42 mouse cellular contexts compared by ENCODE assay signal in the genomic region with DNA sequence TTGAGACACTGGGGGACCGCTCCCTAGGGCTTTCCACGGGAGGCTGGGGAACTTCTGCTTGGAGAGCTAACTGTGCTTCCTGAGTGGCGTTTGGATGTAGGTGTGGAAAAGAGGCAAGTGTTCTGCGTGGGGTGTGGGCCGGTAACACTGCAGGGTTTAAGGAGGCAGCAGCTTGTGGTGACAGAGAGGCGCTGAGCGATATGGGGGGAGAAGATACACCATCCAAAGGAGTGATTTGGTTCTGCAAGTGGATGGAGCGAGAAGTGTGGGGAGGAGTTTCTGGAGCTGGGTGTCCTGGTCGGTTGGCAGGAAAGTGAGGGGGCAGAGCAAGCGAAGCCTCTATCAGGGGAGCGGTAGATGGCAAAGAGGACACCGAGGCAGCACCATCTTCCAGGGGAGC. TPM values are rescaled to one million over a fixed set of nuclear protein-coding genes. Genes with fewer than 3 reads are reported as not detected.
DNase-seq lines count a peak whose midpoint lies in the region; ATAC-seq and TF ChIP-seq lines count a peak whose summit lies in the region.
"Had no signal": no experiment of that assay in that cellular context is flagged by ENCODE, and none has a peak within 500 bp of the region (broad histone marks: within the 10 kb centered on the region; RNA-seq: fewer than 3 reads in every experiment).

No protein-coding gene starts in this region.

- H3K4me1 ChIP-seq in liver, postnatal 0 days (ENCODE audit: insufficient read depth), result peaks cover 6% of the 10 kb centered on the region; the same call in 1 of the 2 replicates
- H3K4me1 ChIP-seq: forebrain, embryonic 15.5 days; limb, embryonic 13.5 days; stomach, embryonic 15.5 days had no signal

- no peak overlapping the region for H3K4me2 ChIP-seq in liver, postnatal 0 days (ENCODE audit: low read depth, low read length)
- H3K4me2 ChIP-seq: embryonic facial prominence, embryonic 12.5 days; forebrain, embryonic 15.5 days; heart, embryonic 11.5 days; hindbrain, embryonic 14.5 days; limb, embryonic 13.5 days; liver, embryonic 11.5 days; midbrain, embryonic 13.5 days; stomach, embryonic 15.5 days had no signal

- no peak for TF ChIP-seq EP300 in liver, postnatal 0 days (IDR thresholded peaks at IDR 0.05; ENCODE audit: low read depth)

- H3K27ac ChIP-seq in liver, postnatal 0 days (ENCODE audit: low read depth), result no peak overlapping the region
- H3K27ac ChIP-seq: embryonic facial prominence, embryonic 12.5 days; forebrain, embryonic 10.5 days; forebrain, embryonic 15.5 days; hindbrain, embryonic 14.5 days; limb, embryonic 13.5 days; macrophage; midbrain, embryonic 13.5 days; stomach, embryonic 15.5 days had no signal

- TF ChIP-seq CTCF in liver, postnatal 0 days (IDR thresholded peaks at IDR 0.05; ENCODE audit: low read depth), result no peak

- DNase-seq in frontal cortex, adult 2 months (ENCODE audit: extremely low spot score in 1 of 2, low spot score in 1 of 2), result peak; percentile 36 to 65
- DNase-seq in frontal cortex, postnatal 14 days (ENCODE audit: low spot score in 2 of 2), result no peak
- peak; percentile 39 to 70 for DNase-seq in left cerebral cortex, adult 18-20 months (ENCODE audit: low spot score in 2 of 2)
- DNase-seq in left cerebral cortex, adult 11 months (ENCODE audit: low spot score), result no peak
- DNase-seq in right cerebral cortex, postnatal 25 days, result peak; percentile 43
- no peak for DNase-seq in right cerebral cortex, postnatal 14 days
- no peak for DNase-seq in lung, postnatal 25 days (ENCODE audit: low spot score)
- no peak for DNase-seq in liver, postnatal 0 days
- DNase-seq: adrenal gland, postnatal 10 days; cerebellum, adult 11 months; cerebellum, adult 9-11 months; embryo, embryonic 11 days; gastrocnemius, postnatal 25 days; heart, adult 11 months; heart, postnatal 36 days; kidney, adult 11 months; kidney, postnatal 14 days; thymus, postnatal 14 days had no signal

- no peak overlapping the region for H3K9ac ChIP-seq in liver, postnatal 0 days (replicated peaks)
- H3K9ac ChIP-seq: embryonic facial prominence, embryonic 12.5 days; forebrain, embryonic 15.5 days; hindbrain, embryonic 14.5 days; limb, embryonic 13.5 days; midbrain, embryonic 13.5 days; stomach, embryonic 15.5 days had no signal

- 0 out of 2 replicates have a peak, but pooled peaks cover 10% of the 10 kb centered on the region for H3K27me3 ChIP-seq in liver, postnatal 0 days (ENCODE audit: insufficient read depth, low read length)
- H3K27me3 ChIP-seq: embryonic facial prominence, embryonic 12.5 days; forebrain, embryonic 15.5 days; limb, embryonic 13.5 days; midbrain, embryonic 13.5 days; stomach, embryonic 15.5 days had no signal

- 76% methylated on average over 12 of the region's 12 CpGs for WGBS in liver, postnatal 0 days (ENCODE audit: insufficient replicate concordance)

- H3K9me3 ChIP-seq in liver, postnatal 0 days (ENCODE audit: low read length), result no peaks in the 10 kb centered on the region
- H3K9me3 ChIP-seq: embryonic facial prominence, embryonic 12.5 days; forebrain, embryonic 10.5 days; forebrain, embryonic 15.5 days; limb, embryonic 13.5 days; midbrain, embryonic 13.5 days; stomach, embryonic 15.5 days had no signal

- H3K36me3 ChIP-seq in liver, postnatal 0 days (replicated peaks; ENCODE audit: insufficient read depth, low read length), result no peaks in the 10 kb centered on the region
- H3K36me3 ChIP-seq: embryonic facial prominence, embryonic 12.5 days; forebrain, embryonic 10.5 days; forebrain, embryonic 15.5 days; limb, embryonic 13.5 days; midbrain, embryonic 13.5 days; stomach, embryonic 15.5 days had no signal

- no peak overlapping the region for H3K4me3 ChIP-seq in liver, postnatal 0 days (ENCODE audit: low read depth, low read length)
- H3K4me3 ChIP-seq: embryonic facial prominence, embryonic 12.5 days; forebrain, embryonic 10.5 days; forebrain, embryonic 15.5 days; limb, embryonic 13.5 days; midbrain, embryonic 13.5 days; stomach, embryonic 15.5 days had no signal

- ATAC-seq in liver, postnatal 0 days, result no peak
- ATAC-seq: forebrain, embryonic 15.5 days; midbrain, embryonic 13.5 days; Patski had no signal

RNA-seq across cellular contexts. Expression of a gene that starts 6.6 kb away (rescaled TPM):
- polyA plus RNA-seq in frontal cortex, adult 2 months (2012; rRNA removed), result 0.02 and 0.14 TPM in 2 replicates
- total RNA-seq in left cerebral cortex, adult 18-20 months (2021), result under 1 TPM in 1 of 2 experiments, not detected in 1; 0.16 TPM
- polyA plus RNA-seq in liver, postnatal 0 days (2015; fragmentation: Nextera tagmentation; extraction: Ambion mirVana), result 0.02 and 0.15 TPM in 2 replicates
- total RNA-seq: adrenal gland, postnatal 10 days; gastrocnemius, adult 18-20 months; gastrocnemius, postnatal 25 days; heart, postnatal 36 days; MEL; monocyte, adult 5-6 weeks had no signal
- polyA plus RNA-seq: embryonic facial prominence, embryonic 12.5 days; heart, embryonic 11.5 days; heart, embryonic 16.5 days; inflammation-experienced regulatory T-cells, adult 6 months; limb, embryonic 13.5 days; lung, embryonic 16.5 days; macrophage; stomach, embryonic 15.5 days; urinary bladder, adult 2 months had no signal

RNA-seq across cellular contexts. Expression of a gene that starts 8.6 kb away (rescaled TPM):
- polyA plus RNA-seq in frontal cortex, adult 2 months (2012; rRNA removed), result 0.02 TPM in 1 of 2 replicates, not detected in the other
- under 1 TPM in 1 of 2 experiments, not detected in 1; 0.09 TPM for total RNA-seq in left cerebral cortex, adult 18-20 months (2021)
- not detected in 2 replicates for polyA plus RNA-seq in liver, postnatal 0 days (2015; fragmentation: Nextera tagmentation; extraction: Ambion mirVana)
- total RNA-seq: adrenal gland, postnatal 10 days; gastrocnemius, adult 18-20 months; gastrocnemius, postnatal 25 days; heart, postnatal 36 days; layer of hippocampus, adult 18-20 months; megakaryocyte-erythroid progenitor cell, adult 5-6 weeks; MEL had no signal
- polyA plus RNA-seq: embryonic facial prominence, embryonic 12.5 days; forebrain, embryonic 15.5 days; heart, embryonic 11.5 days; heart, embryonic 16.5 days; hindbrain, embryonic 14.5 days; inflammation-experienced regulatory T-cells, adult 6 months; kidney, embryonic 14.5 days; limb, embryonic 13.5 days; liver, embryonic 11.5 days; liver, embryonic 16.5 days; lung, embryonic 16.5 days; macrophage; midbrain, embryonic 13.5 days; neural tube, embryonic 14.5 days; Patski; stomach, embryonic 15.5 days; urinary bladder, adult 2 months had no signal

RNA-seq across cellular contexts. Expression of a gene that starts 9.6 kb away (rescaled TPM):
- polyA plus RNA-seq in frontal cortex, adult 2 months (2012; rRNA removed), result not detected in 2 replicates
- not detected for total RNA-seq in left cerebral cortex, adult 18-20 months (2021)
- not detected in 2 replicates for polyA plus RNA-seq in liver, postnatal 0 days (2015; fragmentation: Nextera tagmentation; extraction: Ambion mirVana)
- total RNA-seq: adrenal gland, postnatal 10 days; gastrocnemius, adult 18-20 months; gastrocnemius, postnatal 25 days; heart, postnatal 36 days; layer of hippocampus, adult 18-20 months; layer of hippocampus, postnatal 25 days; megakaryocyte-erythroid progenitor cell, adult 5-6 weeks; MEL; monocyte, adult 5-6 weeks had no signal
- polyA plus RNA-seq: embryonic facial prominence, embryonic 12.5 days; forebrain, embryonic 10.5 days; forebrain, embryonic 15.5 days; heart, embryonic 11.5 days; heart, embryonic 16.5 days; hindbrain, embryonic 14.5 days; inflammation-experienced regulatory T-cells, adult 6 months; kidney, embryonic 14.5 days; limb, embryonic 13.5 days; liver, embryonic 11.5 days; liver, embryonic 16.5 days; lung, embryonic 16.5 days; macrophage; midbrain, embryonic 13.5 days; neural tube, embryonic 14.5 days; Patski; stomach, embryonic 15.5 days; urinary bladder, adult 2 months had no signal

RNA-seq across cellular contexts. Expression of a gene that starts 27.9 kb away (rescaled TPM):
- polyA plus RNA-seq in frontal cortex, adult 2 months (2012; rRNA removed), result 13.6 and 14.9 TPM in 2 replicates
- total RNA-seq in left cerebral cortex, adult 18-20 months (2021), result 10 to 100 TPM; 16.4 to 17.8 TPM
- polyA plus RNA-seq in liver, postnatal 0 days (2015; fragmentation: Nextera tagmentation; extraction: Ambion mirVana), result 10.3 and 13.0 TPM in 2 replicates

RNA-seq across cellular contexts. Expression of a gene that starts 28.0 kb away (rescaled TPM):
- polyA plus RNA-seq in frontal cortex, adult 2 months (2012; rRNA removed), result 0.04 and 0.08 TPM in 2 replicates
- total RNA-seq in left cerebral cortex, adult 18-20 months (2021), result not detected
- not detected in 2 replicates for polyA plus RNA-seq in liver, postnatal 0 days (2015; fragmentation: Nextera tagmentation; extraction: Ambion mirVana)
- total RNA-seq: adrenal gland, postnatal 10 days; gastrocnemius, adult 18-20 months; gastrocnemius, postnatal 25 days; heart, postnatal 36 days; layer of hippocampus, adult 18-20 months; layer of hippocampus, postnatal 25 days; MEL; monocyte, adult 5-6 weeks had no signal
- polyA plus RNA-seq: embryonic facial prominence, embryonic 12.5 days; forebrain, embryonic 10.5 days; forebrain, embryonic 15.5 days; heart, embryonic 11.5 days; heart, embryonic 16.5 days; inflammation-experienced regulatory T-cells, adult 6 months; kidney, embryonic 14.5 days; limb, embryonic 13.5 days; liver, embryonic 11.5 days; liver, embryonic 16.5 days; lung, embryonic 16.5 days; macrophage; midbrain, embryonic 13.5 days; neural tube, embryonic 14.5 days; Patski; stomach, embryonic 15.5 days; urinary bladder, adult 2 months had no signal

Comparison
In these comparisons a context has a peak if more than half of its experiments do, and no peak if none do; other contexts are left out.
1. DNase-seq: peak in frontal cortex, adult 2 months (2 of 2), left cerebral cortex, adult 18-20 months (2 of 2) and right cerebral cortex, postnatal 25 days (single experiment); none in frontal cortex, postnatal 14 days (0 of 2), left cerebral cortex, adult 11 months (single experiment), right cerebral cortex, postnatal 14 days (single experiment), lung, postnatal 25 days (single experiment) and liver, postnatal 0 days (single experiment).